Mouse (Mus musculus): Measurements from ENCODE around the gene Stx18. TPM values are rescaled to one million over a fixed set of nuclear protein-coding genes. Genes with fewer than 3 reads are reported as not detected.
A peak's percentile ranks its signal among the peaks of the same experiment; 100 is the strongest.

Stx18 gene
- polyA plus RNA-seq, 1 experiment from 2014 or later = 27.6 TPM

GRCm38 (mm10) chr5:38158947-38159633 is 120.5 kb downstream of the Stx18 start:
- WGBS = under 1% methylated on average over 74 of the region's 79 CpGs
- H3K27ac ChIP-seq (replicated peaks) = no peak overlapping the region; the same call in 1 of the 2 replicates
- H3K27me3 ChIP-seq (ENCODE audit: control insufficient read depth, insufficient read depth, low read length) = no peaks in the 10 kb centered on the region
- H3K9me3 ChIP-seq (ENCODE audit: control insufficient read depth, low read length) = no peaks in the 10 kb centered on the region
- H3K36me3 ChIP-seq (ENCODE audit: control insufficient read depth, insufficient read depth, low read length) = no peaks in the 10 kb centered on the region
- TF ChIP-seq CTCF (IDR thresholded peaks at IDR 0.05; ENCODE audit: low read depth) (no peak), EP300 (optimal IDR thresholded peaks at IDR 0.05) (no peak)
- H3K4me3 ChIP-seq (ENCODE audit: low read depth, low read length) = peak overlapping the region; percentile 65
- ATAC-seq (ENCODE audit: low FRiP score, low TSS enrichment) (peak; percentile 49; the same call in 1 of the 2 replicates), DNase-seq (ENCODE audit: low spot score) (peak; percentile 42)
- no peaks in the 10 kb centered on the region for H3K4me1 ChIP-seq (replicated peaks; ENCODE audit: control insufficient read depth, insufficient read depth)
- H3K9ac ChIP-seq (ENCODE audit: low read length) = peak overlapping the region; percentile 64
- H3K4me2 ChIP-seq (replicated peaks; ENCODE audit: low read depth) = peak overlapping the region; percentile 86

GRCm38 (mm10) chr5:38159634-38160413 is 121.3 kb downstream of the Stx18 start, which contains the start of gene Nsg1:
TSS of gene Nsg1 (minus strand) at chr5:38159907.
- H3K36me3 ChIP-seq (ENCODE audit: control insufficient read depth, insufficient read depth, low read length) = no peaks in the 10 kb centered on the region
- H3K9ac ChIP-seq (ENCODE audit: low read length) = peak within 1 kb of the TSS; percentile 64
- ATAC-seq (ENCODE audit: low FRiP score, low TSS enrichment) (no peak; the same call in 1 of the 2 replicates), DNase-seq (ENCODE audit: low spot score) (no peak)
- H3K4me2 ChIP-seq (replicated peaks; ENCODE audit: low read depth) = peak within 1 kb of the TSS; percentile 86
- no peaks in the 10 kb centered on the region for H3K4me1 ChIP-seq (replicated peaks; ENCODE audit: control insufficient read depth, insufficient read depth)
- H3K27me3 ChIP-seq (ENCODE audit: control insufficient read depth, insufficient read depth, low read length) = no peaks in the 10 kb centered on the region
- H3K27ac ChIP-seq (replicated peaks) = no peak within 1 kb of the TSS; the same call in 1 of the 2 replicates
- TF ChIP-seq EP300 (optimal IDR thresholded peaks at IDR 0.05) (no peak), CTCF (IDR thresholded peaks at IDR 0.05; ENCODE audit: low read depth) (no peak)
- WGBS = 13% methylated on average over 35 of the region's 35 CpGs
- H3K4me3 ChIP-seq (ENCODE audit: low read depth, low read length) = peak within 1 kb of the TSS; percentile 65
- no peaks in the 10 kb centered on the region for H3K9me3 ChIP-seq (ENCODE audit: control insufficient read depth, low read length)

GRCm38 (mm10) chr5:38168497-38168896 is 130.0 kb downstream of the Stx18 start:
- TF ChIP-seq CTCF (IDR thresholded peaks at IDR 0.05; ENCODE audit: low read depth) (no peak), EP300 (optimal IDR thresholded peaks at IDR 0.05) (no peak)
- H3K9ac ChIP-seq (ENCODE audit: low read length) = no peak overlapping the region
- WGBS = 64% methylated on average over 11 of the region's 11 CpGs
- ATAC-seq (ENCODE audit: low FRiP score, low TSS enrichment) (no peak), DNase-seq (ENCODE audit: low spot score) (no peak)
- H3K36me3 ChIP-seq (ENCODE audit: control insufficient read depth, insufficient read depth, low read length) = no peaks in the 10 kb centered on the region
- H3K4me2 ChIP-seq (replicated peaks; ENCODE audit: low read depth) = no peak overlapping the region
- H3K27ac ChIP-seq (replicated peaks) = no peak overlapping the region
- H3K4me3 ChIP-seq (ENCODE audit: low read depth, low read length) = no peak overlapping the region
- no peaks in the 10 kb centered on the region for H3K4me1 ChIP-seq (replicated peaks; ENCODE audit: control insufficient read depth, insufficient read depth)
- H3K9me3 ChIP-seq (ENCODE audit: control insufficient read depth, low read length) = no peaks in the 10 kb centered on the region
- H3K27me3 ChIP-seq (ENCODE audit: control insufficient read depth, insufficient read depth, low read length) = no peaks in the 10 kb centered on the region

- H3K36me3 ChIP-seq (ENCODE audit: control insufficient read depth, insufficient read depth, low read length) = no peaks in the 10 kb centered on the region
- H3K4me1 ChIP-seq (replicated peaks; ENCODE audit: control insufficient read depth, insufficient read depth) = no peaks in the 10 kb centered on the region
- no peaks in the 10 kb centered on the region for H3K27me3 ChIP-seq (ENCODE audit: control insufficient read depth, insufficient read depth, low read length)
- WGBS = 36% methylated on average over 5 of the region's 5 CpGs
- no peak overlapping the region for H3K9ac ChIP-seq (ENCODE audit: low read length)
- no peak overlapping the region for H3K4me3 ChIP-seq (ENCODE audit: low read depth, low read length)
- no peak overlapping the region for H3K4me2 ChIP-seq (replicated peaks; ENCODE audit: low read depth)
- H3K27ac ChIP-seq (replicated peaks) = no peak overlapping the region
- ATAC-seq (ENCODE audit: low FRiP score, low TSS enrichment) = no peak
- no peaks in the 10 kb centered on the region for H3K9me3 ChIP-seq (ENCODE audit: control insufficient read depth, low read length)
- DNase-seq (ENCODE audit: low spot score) = no peak
- TF ChIP-seq EP300 (optimal IDR thresholded peaks at IDR 0.05) (no peak), CTCF (IDR thresholded peaks at IDR 0.05; ENCODE audit: low read depth) (no peak)
Measured at GRCm38 (mm10) chr5:38173766-38174165, 135.2 kb downstream of the Stx18 start.

GRCm38 (mm10) chr5:38174256-38174912 is 135.8 kb downstream of the Stx18 start:
- no peaks in the 10 kb centered on the region for H3K27me3 ChIP-seq (ENCODE audit: control insufficient read depth, insufficient read depth, low read length)
- DNase-seq (ENCODE audit: low spot score) (no peak), ATAC-seq (ENCODE audit: low FRiP score, low TSS enrichment) (no peak)
- no peaks in the 10 kb centered on the region for H3K9me3 ChIP-seq (ENCODE audit: control insufficient read depth, low read length)
- H3K4me2 ChIP-seq (replicated peaks; ENCODE audit: low read depth) = no peak overlapping the region
- H3K27ac ChIP-seq (replicated peaks) = no peak overlapping the region
- H3K4me3 ChIP-seq (ENCODE audit: low read depth, low read length) = no peak overlapping the region
- TF ChIP-seq CTCF (IDR thresholded peaks at IDR 0.05; ENCODE audit: low read depth) = no peak
- TF ChIP-seq EP300 (optimal IDR thresholded peaks at IDR 0.05) = no peak
- WGBS = 79% methylated on average over 16 of the region's 16 CpGs
- H3K36me3 ChIP-seq (ENCODE audit: control insufficient read depth, insufficient read depth, low read length) = no peaks in the 10 kb centered on the region
- no peak overlapping the region for H3K9ac ChIP-seq (ENCODE audit: low read length)
- no peaks in the 10 kb centered on the region for H3K4me1 ChIP-seq (replicated peaks; ENCODE audit: control insufficient read depth, insufficient read depth)
